Mouse (Mus musculus) right cerebral cortex, postnatal 25 days (tissue): ENCODE results near the gene Aldh2.
"Not testable (repeated sequence)": the region's sequence is repeated elsewhere in the genome, so short reads cannot be mapped to it uniquely, and the experiment has no call there.

Source experiments
- DNase-seq: peaks from one replicate; pipeline ENCODE4 v3.0.0; 2022

The Aldh2 gene

DNA sequence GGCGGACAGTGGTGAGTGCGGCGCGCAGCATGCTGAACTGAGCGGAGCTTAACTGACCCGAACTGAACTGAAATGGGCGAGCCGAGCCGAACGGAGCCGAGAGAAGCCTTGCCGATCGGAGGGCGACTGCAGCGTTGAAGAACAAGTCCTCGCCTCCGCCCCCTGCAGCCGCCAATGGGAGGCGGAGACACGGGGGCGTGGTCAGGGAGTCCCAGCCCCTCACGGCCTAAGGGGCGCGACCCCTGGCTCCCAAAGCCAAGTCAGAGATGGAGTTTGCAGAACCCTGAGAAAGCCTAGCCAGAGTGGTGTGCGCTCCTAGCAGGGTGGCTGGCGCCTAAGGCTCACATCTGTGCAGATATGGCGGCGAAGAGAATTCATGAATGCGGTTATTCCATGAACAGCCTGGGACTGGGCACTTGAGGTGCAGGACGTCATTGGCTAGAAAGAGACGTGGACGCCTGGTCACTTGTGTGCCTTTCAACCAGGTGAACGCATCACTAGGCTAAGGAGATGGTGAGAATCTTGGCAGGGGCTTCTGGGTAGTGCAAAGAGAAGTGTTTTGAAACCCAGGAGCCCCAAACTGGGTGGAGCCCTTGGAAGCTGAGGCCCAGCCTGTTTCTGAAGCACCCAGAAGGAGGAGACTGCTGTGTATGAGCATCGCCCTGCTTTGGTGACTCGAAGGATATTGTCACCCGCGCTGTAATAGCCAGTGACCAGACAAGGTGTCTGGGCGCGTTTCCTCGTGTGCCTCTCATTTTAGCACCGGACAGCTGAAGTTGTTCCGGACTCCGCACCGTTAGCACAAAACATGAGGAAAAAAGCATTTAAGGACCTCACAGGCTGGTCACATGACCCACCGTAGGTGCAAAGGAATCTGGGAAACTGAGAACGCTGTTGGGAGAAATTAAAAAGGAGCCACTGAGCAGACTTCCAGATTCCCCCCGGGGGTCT is at the start of gene Aldh2:
Aldh2 (minus strand) TSS at position 374 of the 951 bp plus-strand sequence.
- peak; percentile 75 for DNase-seq

DNA sequence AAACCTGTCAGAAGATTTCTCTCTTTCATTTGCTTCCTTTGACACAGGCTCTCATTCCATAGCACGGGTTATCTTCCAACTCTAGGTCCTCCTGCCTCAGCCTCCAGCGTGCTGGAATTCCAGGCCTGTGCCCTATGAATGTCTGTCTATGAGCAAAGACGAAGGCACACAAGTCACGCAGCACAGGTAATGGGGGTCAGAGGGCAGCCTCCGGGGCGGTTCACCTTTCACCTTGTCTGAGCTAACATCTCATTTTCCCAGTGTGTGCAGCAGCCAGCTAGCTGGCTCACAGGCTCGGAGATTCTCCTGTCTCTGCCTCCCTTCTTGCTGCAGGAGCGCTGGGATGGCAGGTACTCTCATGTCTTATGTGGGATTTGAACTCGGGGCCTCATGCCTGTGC is 46.0 kb upstream of the Aldh2 start:
- DNase-seq, result no peak

GRCm38 (mm10) chr5:121637296-121637695 is 43.7 kb upstream of the Aldh2 start:
- DNase-seq, result no peak

GRCm38 (mm10) chr5:121634668-121635067 is 41.0 kb upstream of the Aldh2 start:
- no peak for DNase-seq

DNA sequence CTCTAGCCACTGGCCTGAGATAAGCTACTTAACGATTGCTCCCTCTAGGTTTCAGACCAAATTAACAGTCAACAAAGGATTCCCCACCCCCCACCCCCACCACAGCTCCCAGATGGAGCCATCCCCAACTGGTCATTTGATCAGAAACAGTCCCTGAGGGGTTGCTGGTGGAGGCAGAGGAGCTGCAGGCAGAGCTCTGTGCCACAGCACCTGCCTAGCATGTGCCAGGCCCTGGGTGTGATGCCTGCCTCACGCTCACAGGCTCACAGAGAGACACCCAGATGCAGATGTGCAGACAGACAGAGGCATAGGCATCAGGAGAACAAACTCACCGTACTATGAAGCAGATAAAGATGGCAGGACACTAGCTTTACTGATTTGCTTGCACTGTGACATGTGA is 39.2 kb upstream of the Aldh2 start:
- DNase-seq, result no peak

GRCm38 (mm10) chr5:121631106-121631647 is 37.6 kb upstream of the Aldh2 start:
- DNase-seq, result not testable (repeated sequence)

DNA sequence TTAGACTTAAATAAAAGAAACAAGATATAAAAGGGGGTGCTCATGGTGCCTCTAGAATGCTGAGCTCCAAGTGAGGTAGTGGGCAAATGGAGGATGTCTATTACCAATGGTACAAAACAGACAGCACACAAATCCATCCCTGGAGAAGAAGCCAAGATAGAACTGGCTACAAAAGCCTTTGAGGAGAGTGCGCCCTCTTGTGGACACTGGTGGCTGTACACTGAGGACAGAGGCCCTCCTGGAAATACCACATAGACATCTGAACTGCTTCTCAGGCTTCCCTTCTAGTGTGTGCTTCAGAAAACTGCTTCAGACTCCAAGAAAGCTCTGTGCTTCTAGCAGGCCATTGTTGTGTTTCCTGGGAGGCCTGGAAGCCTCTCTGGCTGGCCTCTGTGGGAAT is 34.2 kb upstream of the Aldh2 start:
- peak; percentile 19 for DNase-seq

- no peak for DNase-seq
Observed at GRCm38 (mm10) chr5:121623241-121623640, 29.6 kb upstream of the Aldh2 start.

GRCm38 (mm10) chr5:121621102-121621501 is 27.5 kb upstream of the Aldh2 start:
- DNase-seq, result no peak

GRCm38 (mm10) chr5:121618592-121619513 is 25.2 kb upstream of the Aldh2 start, which contains the start of gene Acad12:
Gene Acad12 (minus strand): TSS chr5:121618938.
- DNase-seq, result peak; percentile 80

- not testable (repeated sequence) for DNase-seq
Observed at GRCm38 (mm10) chr5:121614921-121615320, 21.3 kb upstream of the Aldh2 start.

GRCm38 (mm10) chr5:121612036-121612435 is 18.4 kb upstream of the Aldh2 start:
- no peak for DNase-seq

DNA sequence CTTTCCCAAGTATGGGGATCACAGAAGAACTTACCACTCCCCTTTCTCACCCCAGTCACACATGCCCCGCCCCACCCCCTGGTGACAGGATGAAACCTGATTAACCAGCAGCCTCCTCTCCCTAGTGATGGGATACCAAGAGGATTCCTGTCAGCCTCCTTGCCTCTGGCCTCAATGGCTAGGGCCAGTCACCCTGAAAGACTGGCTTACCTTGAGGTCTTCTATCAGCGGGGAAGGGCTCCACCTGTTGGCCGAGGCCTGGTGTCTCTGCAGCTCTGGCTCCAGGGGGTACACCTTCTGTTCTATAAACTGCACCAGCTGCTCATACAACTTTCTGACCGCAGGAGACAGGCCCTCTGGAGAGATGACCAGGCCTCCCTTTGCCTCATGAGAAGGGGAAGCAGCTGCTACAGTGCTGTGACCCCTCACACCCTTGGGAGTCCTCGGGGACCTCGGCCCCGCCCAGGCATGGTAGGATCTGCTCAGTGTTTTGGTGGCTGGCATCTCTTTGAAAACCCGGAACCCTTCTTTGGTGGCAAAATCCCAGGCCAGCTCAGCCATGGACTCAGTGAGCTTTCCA is 16.0 kb upstream of the Aldh2 start:
- not testable (repeated sequence) for DNase-seq

DNA sequence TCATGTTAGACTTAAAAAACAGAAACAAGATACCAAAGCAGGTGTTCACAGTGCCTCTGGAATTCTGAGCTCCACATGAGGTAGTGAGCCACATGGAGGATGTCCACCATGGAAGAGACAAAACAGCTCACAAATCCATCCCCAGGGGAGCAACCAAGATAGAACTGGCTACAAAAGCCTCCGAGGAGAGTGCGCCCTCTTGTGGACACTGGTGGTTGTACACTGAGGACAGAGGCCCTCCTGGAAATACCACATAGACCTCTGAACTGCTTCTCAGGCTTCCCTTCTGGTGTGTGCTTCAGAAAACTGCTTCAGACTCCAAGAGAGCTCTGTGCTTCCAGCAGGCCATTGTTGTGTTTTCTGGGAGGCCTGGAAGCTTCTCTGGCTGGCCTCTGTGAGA is 12.5 kb upstream of the Aldh2 start:
- DNase-seq, result peak; percentile 58

- not testable (repeated sequence) for DNase-seq
Observed at GRCm38 (mm10) chr5:121603815-121604214, 10.2 kb upstream of the Aldh2 start.

DNA sequence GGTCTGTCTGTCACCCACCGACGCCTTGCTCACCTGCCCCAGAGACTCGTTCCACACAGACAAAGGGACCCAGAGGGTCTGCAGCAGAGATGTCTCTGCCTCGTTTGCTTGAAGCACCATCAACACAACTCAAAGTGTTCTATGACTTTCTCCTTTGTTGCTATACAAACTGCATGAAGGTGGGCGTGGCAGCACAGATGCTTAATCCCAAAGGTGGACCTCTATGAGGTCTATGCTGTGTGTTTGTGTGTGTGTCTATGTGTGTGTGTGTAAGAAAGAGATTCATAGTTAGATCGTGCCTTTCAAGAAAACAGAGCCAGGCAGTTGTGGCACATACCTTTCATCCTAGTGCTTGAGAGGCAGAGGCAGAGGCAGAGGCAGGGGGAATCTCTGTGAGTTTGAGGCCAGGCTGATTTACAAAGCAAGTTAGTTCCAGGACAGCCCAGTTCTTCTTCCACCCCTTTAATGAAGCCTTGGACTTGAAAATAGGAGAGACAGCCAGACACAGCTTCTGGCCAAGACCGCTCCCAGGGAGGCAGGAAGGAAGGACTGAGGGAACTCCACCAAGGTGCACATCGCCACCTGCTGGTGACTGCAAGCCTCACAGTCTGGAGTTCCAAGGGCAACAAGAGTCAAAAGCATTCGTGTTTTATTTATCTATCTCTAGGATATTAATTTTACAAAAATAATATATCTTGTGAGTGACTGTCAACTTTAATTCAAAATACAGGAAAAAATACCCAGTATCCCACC is 8.1 kb upstream of the Aldh2 start:
- DNase-seq, result peak; percentile 83

GRCm38 (mm10) chr5:121598871-121599610 is 5.4 kb upstream of the Aldh2 start:
- no peak for DNase-seq

DNA sequence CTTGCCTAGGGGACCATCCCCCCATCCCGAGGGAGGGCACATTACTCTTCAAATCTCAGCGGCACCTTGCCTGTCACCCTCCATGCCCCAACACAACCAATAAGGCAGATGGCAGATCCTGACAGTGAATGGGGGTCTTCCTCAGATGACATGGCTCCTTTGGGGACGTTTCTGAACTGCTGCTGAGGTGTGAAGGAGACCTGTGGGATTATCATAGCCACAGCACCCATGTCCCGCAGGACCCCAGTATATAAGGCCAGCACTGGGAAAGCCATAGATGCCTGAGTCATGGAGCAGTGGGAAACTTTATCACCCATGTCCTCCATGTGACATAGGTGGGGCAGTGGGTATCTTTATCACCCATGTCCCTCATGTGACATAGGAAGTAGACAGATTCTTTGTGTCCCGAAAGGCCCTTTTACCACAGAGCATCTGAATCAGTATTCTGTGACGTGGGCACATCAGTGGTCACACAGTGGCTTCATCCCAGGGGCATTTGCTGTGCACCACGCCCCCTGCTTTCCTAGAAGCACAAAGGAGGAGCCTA is 4.4 kb upstream of the Aldh2 start:
- no peak for DNase-seq

DNA sequence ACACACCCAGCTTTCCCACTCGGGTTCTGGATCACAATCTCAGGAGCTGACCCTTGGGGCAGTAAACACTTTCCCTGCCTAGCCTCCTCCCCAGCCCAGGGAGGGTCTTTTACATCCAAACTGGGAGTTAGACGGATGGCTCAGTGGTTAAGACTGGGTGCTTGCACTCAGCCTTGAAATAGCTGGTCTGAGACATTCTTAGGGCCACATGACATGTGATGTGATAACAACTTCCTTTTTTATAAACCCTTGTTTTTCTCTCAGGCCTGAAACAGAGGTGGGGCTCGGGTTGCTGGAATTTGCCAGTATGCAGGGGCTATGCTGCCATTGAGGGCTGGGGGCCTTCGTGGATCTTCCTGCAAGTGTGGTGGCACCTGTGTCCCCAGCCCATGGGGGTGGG is 3.7 kb upstream of the Aldh2 start:
- DNase-seq, result no peak

DNA sequence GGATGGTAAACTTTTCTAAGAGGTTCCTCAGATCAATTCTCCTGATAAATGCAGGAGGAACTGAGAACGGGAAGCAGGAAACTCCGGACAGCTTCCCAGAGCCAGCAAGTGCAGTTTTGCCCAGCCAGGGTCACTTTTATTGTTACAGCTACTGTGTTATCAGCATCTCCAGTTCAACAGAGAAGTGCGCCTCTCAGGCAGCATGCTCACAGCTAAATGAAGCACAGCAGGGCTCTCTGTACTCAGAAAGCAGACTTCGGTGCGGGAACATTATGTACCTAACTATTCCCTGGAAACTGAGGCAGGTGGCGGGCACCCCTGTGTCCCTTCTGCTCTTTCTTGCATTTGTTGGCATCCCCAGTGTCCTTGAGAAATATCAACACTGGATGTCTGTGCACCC is 2.6 kb upstream of the Aldh2 start:
- DNase-seq, result no peak

DNA sequence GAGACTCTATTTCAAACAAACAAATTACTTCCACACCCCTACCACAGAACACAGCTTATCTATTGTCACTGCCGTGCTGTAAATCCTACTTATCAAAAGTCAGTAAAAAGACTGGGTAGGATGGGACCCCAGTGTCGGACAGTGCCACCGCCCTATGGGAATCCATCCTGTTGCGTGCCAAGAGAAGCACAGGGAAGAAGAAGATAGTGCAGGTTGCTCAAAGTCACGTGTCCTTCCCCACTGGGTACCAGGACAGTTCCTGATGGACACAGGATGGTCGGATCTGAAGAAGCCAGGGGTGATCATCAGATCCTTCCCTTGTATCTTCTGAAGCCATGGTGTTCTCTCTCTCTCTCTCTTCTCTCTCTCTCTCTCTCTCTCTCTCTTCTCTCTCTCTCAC is 2.1 kb upstream of the Aldh2 start:
- DNase-seq, result no peak
